Mouse (Mus musculus): Measurements from ENCODE around the gene Mrpl2. TPM values are rescaled to one million over a fixed set of nuclear protein-coding genes. Genes with fewer than 3 reads are reported as not detected.

The Mrpl2 gene
- polyA plus RNA-seq, 1 experiment from 2014 or later, result 81.9 TPM

DNA sequence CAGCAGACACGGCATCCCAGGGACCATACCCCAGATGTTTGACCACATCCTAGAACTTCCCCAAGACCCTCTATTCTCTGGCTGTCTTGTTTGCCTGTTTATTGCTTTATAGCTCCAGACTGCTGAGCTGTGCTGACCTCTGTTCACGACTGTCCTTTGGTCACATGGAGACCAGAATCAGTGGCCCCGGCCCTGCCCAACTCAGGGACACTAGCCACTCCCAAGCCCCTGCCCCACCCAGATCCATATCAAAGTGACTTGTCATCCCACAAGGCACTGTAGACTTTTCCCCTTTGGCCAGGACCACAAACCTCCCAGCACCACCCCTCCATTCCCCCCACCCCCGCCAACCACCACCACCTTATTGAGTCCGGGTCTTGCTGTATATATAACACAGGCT is 53.2 kb downstream of the Mrpl2 start:
- H3K36me3 ChIP-seq, result peaks cover 8% of the 10 kb centered on the region; the same call in 1 of the 2 replicates
- H3K27ac ChIP-seq (replicated peaks), result no peak overlapping the region
- 92% methylated on average over 5 of the region's 5 CpGs for WGBS
- no peak overlapping the region for H3K4me2 ChIP-seq (replicated peaks)
- H3K4me3 ChIP-seq, result no peak overlapping the region
- no peak overlapping the region for H3K9ac ChIP-seq (replicated peaks)
- no peak for ATAC-seq (replicated peaks)
- H3K27me3 ChIP-seq, result no peaks in the 10 kb centered on the region
- H3K4me1 ChIP-seq, result peaks cover 32% of the 10 kb centered on the region
- H3K9me3 ChIP-seq, result no peaks in the 10 kb centered on the region

Other genes with a start within 250 kb of the Mrpl2 start
- gene Crip3, start 217.3 kb upstream of the Mrpl2 start, polyA plus RNA-seq (2015; fragmentation: Nextera tagmentation; extraction: Ambion mirVana), result 1.1 and 1.2 TPM in 2 replicates
- gene Slc22a7, start 207.8 kb upstream of the Mrpl2 start, polyA plus RNA-seq (2015; fragmentation: Nextera tagmentation; extraction: Ambion mirVana), result 0.11 and 0.15 TPM in 2 replicates
- gene Ttbk1, start 158.6 kb upstream of the Mrpl2 start, polyA plus RNA-seq (2015; fragmentation: Nextera tagmentation; extraction: Ambion mirVana), result 6.5 and 7.5 TPM in 2 replicates
- gene Dnph1, start 149.5 kb upstream of the Mrpl2 start, polyA plus RNA-seq (2015; fragmentation: Nextera tagmentation; extraction: Ambion mirVana), result 32.1 and 33.3 TPM in 2 replicates
- 16.8 and 17.4 TPM in 2 replicates for gene Cul9, start 99.8 kb upstream of the Mrpl2 start, polyA plus RNA-seq (2015; fragmentation: Nextera tagmentation; extraction: Ambion mirVana)
- gene Srf, start 90.1 kb upstream of the Mrpl2 start, polyA plus RNA-seq (2015; fragmentation: Nextera tagmentation; extraction: Ambion mirVana), result 3.3 and 5.4 TPM in 2 replicates
- gene Ptk7, start 16.7 kb upstream of the Mrpl2 start, polyA plus RNA-seq (2015; fragmentation: Nextera tagmentation; extraction: Ambion mirVana), result 32.1 and 33.0 TPM in 2 replicates
- 41.4 and 45.1 TPM in 2 replicates for gene Klc4, start 207 bp upstream of the Mrpl2 start, polyA plus RNA-seq (2015; fragmentation: Nextera tagmentation; extraction: Ambion mirVana)
- 35.9 and 36.5 TPM in 2 replicates for gene Cul7, start 4.1 kb downstream of the Mrpl2 start, polyA plus RNA-seq (2015; fragmentation: Nextera tagmentation; extraction: Ambion mirVana)
- 49.5 and 49.9 TPM in 2 replicates for gene Rrp36, start 28.1 kb downstream of the Mrpl2 start, polyA plus RNA-seq (2015; fragmentation: Nextera tagmentation; extraction: Ambion mirVana)
- 214 and 222 TPM in 2 replicates for gene Mea1, start 32.6 kb downstream of the Mrpl2 start, polyA plus RNA-seq (2015; fragmentation: Nextera tagmentation; extraction: Ambion mirVana)
- 181 and 187 TPM in 2 replicates for gene Klhdc3, start 34.7 kb downstream of the Mrpl2 start, polyA plus RNA-seq (2015; fragmentation: Nextera tagmentation; extraction: Ambion mirVana)
- gene Ppp2r5d, start 58.9 kb downstream of the Mrpl2 start, polyA plus RNA-seq (2015; fragmentation: Nextera tagmentation; extraction: Ambion mirVana), result 88.0 and 93.4 TPM in 2 replicates
- gene Pex6, start 65.2 kb downstream of the Mrpl2 start, polyA plus RNA-seq (2015; fragmentation: Nextera tagmentation; extraction: Ambion mirVana), result 25.2 and 27.9 TPM in 2 replicates
- gene Gnmt, start 82.9 kb downstream of the Mrpl2 start, polyA plus RNA-seq (2015; fragmentation: Nextera tagmentation; extraction: Ambion mirVana), result 0.89 and 0.95 TPM in 2 replicates
- 66.4 and 69.1 TPM in 2 replicates for gene Cnpy3, start 106.0 kb downstream of the Mrpl2 start, polyA plus RNA-seq (2015; fragmentation: Nextera tagmentation; extraction: Ambion mirVana)
- gene Ptcra, start 117.5 kb downstream of the Mrpl2 start, polyA plus RNA-seq (2015; fragmentation: Nextera tagmentation; extraction: Ambion mirVana), result 0.19 and 0.27 TPM in 2 replicates
- gene 2310039H08Rik, start 126.4 kb downstream of the Mrpl2 start, polyA plus RNA-seq (2015; fragmentation: Nextera tagmentation; extraction: Ambion mirVana), result 56.0 and 63.6 TPM in 2 replicates
- 114 and 122 TPM in 2 replicates for gene Rpl7l1, start 136.4 kb downstream of the Mrpl2 start, polyA plus RNA-seq (2015; fragmentation: Nextera tagmentation; extraction: Ambion mirVana)
- 8.9 and 9.2 TPM in 2 replicates for gene Bicral, start 212.3 kb downstream of the Mrpl2 start, polyA plus RNA-seq (2015; fragmentation: Nextera tagmentation; extraction: Ambion mirVana)
- 65.9 and 68.6 TPM in 2 replicates for gene Tbcc, start 244.5 kb downstream of the Mrpl2 start, polyA plus RNA-seq (2015; fragmentation: Nextera tagmentation; extraction: Ambion mirVana)

All from forebrain, embryonic 15.5 days (tissue).